Mouse (Mus musculus): ENCODE measurements around the gene Ncoa6.

DNA sequence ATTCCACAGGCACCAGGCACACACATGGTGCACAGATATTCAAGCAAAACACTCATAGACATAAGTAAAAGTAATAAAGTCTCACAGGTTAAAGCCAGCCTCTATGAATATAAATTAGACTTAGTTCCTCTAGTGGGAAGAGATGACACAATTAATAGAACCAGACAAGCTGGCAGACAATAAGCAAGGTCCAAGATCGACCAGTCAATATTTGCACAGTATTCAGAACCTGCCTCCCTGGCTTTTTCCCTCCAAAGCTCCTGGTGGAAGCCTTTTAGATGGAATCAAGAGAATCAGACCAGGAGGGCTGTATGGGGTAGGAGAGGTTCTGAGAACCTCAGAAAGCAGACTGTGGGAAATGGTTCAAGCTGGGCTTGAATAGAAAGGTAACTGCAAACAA is 99.8 kb downstream of the Ncoa6 start:
- TF ChIP-seq CTCF (IDR thresholded peaks at IDR 0.05; ENCODE audit: low read depth) (no peak), EP300 (IDR thresholded peaks at IDR 0.05; ENCODE audit: low read depth) (no peak)
